Comparison of ENCODE assay signal across 7 mouse cellular contexts in genomic region chr4:133918093-133918825, GRCm38 (mm10). TPM values are rescaled to one million over a fixed set of nuclear protein-coding genes. Genes with fewer than 3 reads are reported as not detected.
DNase-seq lines count a peak whose midpoint lies in the region.

No protein-coding gene starts in this region.

- peak; percentile 30 to 36 for DNase-seq in adrenal gland, adult 18-20 months (ENCODE audit: low spot score in 2 of 2)
- DNase-seq in heart, adult 11 months = peak; percentile 93
- peak; percentile 35 for DNase-seq in heart, postnatal 4 days
- DNase-seq in layer of hippocampus, adult 9-10 months (ENCODE audit: low spot score) = peak; percentile 67
- peak; percentile 39 for DNase-seq in lung, postnatal 10 days
- peak; percentile 23 for DNase-seq in right cerebral cortex, adult 18-20 months
- DNase-seq in thymus, postnatal 14 days = peak; percentile 22

RNA-seq across cellular contexts. Expression of gene Rps6ka1, which starts 30.7 kb away (rescaled TPM):
- total RNA-seq in adrenal gland, adult 18-20 months (2021) = 10 to 100 TPM; 11.1 to 17.2 TPM
- 10 to 100 TPM in 1 of 2 experiments, 1 to 10 TPM in 1; 9.1 to 10.7 TPM for total RNA-seq in heart, postnatal 4 days (2021)

RNA-seq across cellular contexts. Expression of gene Hmgn2, which starts 50.2 kb away (rescaled TPM):
- total RNA-seq in adrenal gland, adult 18-20 months (2021) = 100 to 1,000 TPM in 1 of 2 experiments, 10 to 100 TPM in 1; 79.3 to 181 TPM
- 100 to 1,000 TPM; 484 to 489 TPM for total RNA-seq in heart, postnatal 4 days (2021)

Comparison
In these comparisons a context has a peak if more than half of its experiments do, and no peak if none do; other contexts are left out.
1. Peak in every context shown above with its lines: DNase-seq.
2. DNase-seq: peak in every context shown above with its lines; median percentile 93 in heart, adult 11 months; 67 in layer of hippocampus, adult 9-10 months; 39 in lung, postnatal 10 days; 35 in heart, postnatal 4 days; 33 in adrenal gland, adult 18-20 months; 23 in right cerebral cortex, adult 18-20 months; 22 in thymus, postnatal 14 days.